Mouse (Mus musculus): Measurements from ENCODE around the gene Zdhhc19. TPM values are rescaled to one million over a fixed set of nuclear protein-coding genes. Genes with fewer than 3 reads are reported as not detected.

The Zdhhc19 gene
- polyA plus RNA-seq, 1 experiment, result not detected

DNA sequence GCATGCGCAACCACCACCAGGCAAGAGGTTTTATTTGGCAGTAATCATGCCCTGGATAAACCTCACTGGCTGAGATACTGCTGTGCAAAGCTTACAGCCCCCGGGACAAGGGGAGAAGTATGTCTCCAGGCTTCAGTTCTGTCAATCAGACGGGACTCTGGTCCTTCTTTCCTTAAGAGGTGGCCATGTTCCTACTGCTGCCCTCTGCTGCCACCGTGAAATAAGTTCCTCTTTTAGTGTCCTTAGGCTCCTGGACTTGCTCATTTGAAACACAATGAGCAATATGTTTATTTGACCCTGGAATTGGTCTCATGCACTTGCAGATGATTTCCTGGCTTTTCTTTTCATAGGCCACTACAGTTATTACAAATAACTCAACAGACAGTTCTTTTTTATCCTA lies 35.5 kb upstream of the Zdhhc19 start:
- 0 out of 2 replicates have a peak, but pooled peaks cover 2% of the 10 kb centered on the region for H3K9me3 ChIP-seq (ENCODE audit: control insufficient read depth, low read length)
- H3K4me3 ChIP-seq (replicated peaks), result no peak overlapping the region
- peaks cover 39% of the 10 kb centered on the region for H3K4me1 ChIP-seq (ENCODE audit: control insufficient read depth)
- TF ChIP-seq GATA1 (IDR thresholded peaks at IDR 0.05; ENCODE audit: low read length) (no peak), TAL1 (IDR thresholded peaks at IDR 0.05; ENCODE audit: low read length) (no peak)
- H3K36me3 ChIP-seq (ENCODE audit: control insufficient read depth), result peaks cover 92% of the 10 kb centered on the region
- H3K27me3 ChIP-seq (ENCODE audit: control insufficient read depth), result no peaks in the 10 kb centered on the region

DNA sequence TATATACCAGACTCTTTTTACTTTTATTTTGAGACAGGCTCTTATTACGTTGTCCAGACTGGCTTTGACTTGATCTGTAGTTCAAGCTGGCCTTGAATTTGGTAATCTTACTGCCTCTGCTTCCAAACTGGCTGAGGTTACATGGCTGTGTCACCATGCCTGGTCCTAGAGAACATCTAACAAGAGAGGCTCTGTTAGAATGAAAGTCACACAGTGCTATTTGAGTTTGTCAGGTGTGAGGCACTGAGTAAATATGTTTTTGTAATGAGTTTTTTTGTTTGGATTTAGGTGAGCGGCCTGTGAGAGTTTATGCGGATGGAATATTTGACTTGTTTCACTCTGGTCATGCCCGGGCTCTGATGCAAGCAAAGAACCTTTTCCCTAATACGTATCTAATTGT lies 34.4 kb upstream of the Zdhhc19 start:
- H3K9me3 ChIP-seq (ENCODE audit: control insufficient read depth, low read length), result no peaks in the 10 kb centered on the region
- H3K4me1 ChIP-seq (ENCODE audit: control insufficient read depth), result peaks cover 27% of the 10 kb centered on the region
- no peak overlapping the region for H3K4me3 ChIP-seq (replicated peaks)
- H3K27me3 ChIP-seq (ENCODE audit: control insufficient read depth), result no peaks in the 10 kb centered on the region
- no peak for TF ChIP-seq TAL1 (IDR thresholded peaks at IDR 0.05; ENCODE audit: low read length)
- TF ChIP-seq GATA1 (IDR thresholded peaks at IDR 0.05; ENCODE audit: low read length), result no peak
- peaks cover 92% of the 10 kb centered on the region for H3K36me3 ChIP-seq (ENCODE audit: control insufficient read depth)

DNA sequence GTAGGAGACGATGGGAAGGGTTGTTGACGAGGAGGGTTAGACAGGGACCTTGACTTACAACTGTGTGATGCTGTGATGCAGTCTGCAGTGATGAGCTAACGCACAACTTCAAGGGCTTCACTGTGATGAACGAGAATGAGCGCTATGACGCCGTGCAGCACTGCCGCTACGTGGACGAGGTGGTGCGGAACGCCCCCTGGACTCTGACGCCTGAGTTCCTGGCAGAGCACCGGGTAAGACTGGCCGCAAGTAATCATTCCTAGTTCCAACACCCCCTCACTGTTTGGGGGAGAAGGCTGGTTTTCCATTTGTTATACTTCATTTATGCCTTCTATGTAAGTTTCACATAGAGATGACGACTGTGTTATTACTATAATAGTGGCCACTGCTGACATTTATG lies 33.1 kb upstream of the Zdhhc19 start:
- H3K9me3 ChIP-seq (ENCODE audit: control insufficient read depth, low read length), result no peaks in the 10 kb centered on the region
- H3K4me3 ChIP-seq (replicated peaks), result no peak overlapping the region
- peaks cover 16% of the 10 kb centered on the region for H3K4me1 ChIP-seq (ENCODE audit: control insufficient read depth)
- TF ChIP-seq TAL1 (IDR thresholded peaks at IDR 0.05; ENCODE audit: low read length), result no peak
- TF ChIP-seq GATA1 (IDR thresholded peaks at IDR 0.05; ENCODE audit: low read length), result no peak
- peaks cover 95% of the 10 kb centered on the region for H3K36me3 ChIP-seq (ENCODE audit: control insufficient read depth)
- H3K27me3 ChIP-seq (ENCODE audit: control insufficient read depth), result no peaks in the 10 kb centered on the region

DNA sequence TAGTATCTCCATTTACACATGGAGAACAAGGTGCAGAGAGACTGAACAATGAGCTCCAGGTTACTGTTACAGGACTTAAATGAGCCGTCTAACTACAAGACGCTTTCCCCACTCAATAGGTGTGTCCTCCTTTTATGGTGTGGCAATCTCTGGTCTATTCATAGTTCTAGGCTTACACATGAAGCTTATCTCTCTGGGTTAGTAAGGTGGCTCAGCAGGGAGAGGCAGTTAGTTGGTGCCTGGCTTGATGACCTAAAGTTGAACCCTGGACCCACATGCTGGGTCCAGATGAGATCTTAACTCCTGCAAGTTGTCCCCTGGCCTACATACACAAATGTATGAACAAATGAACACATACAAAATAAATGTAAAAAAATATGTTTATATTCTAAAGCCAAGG lies 32.6 kb upstream of the Zdhhc19 start:
- H3K9me3 ChIP-seq (ENCODE audit: control insufficient read depth, low read length), result no peaks in the 10 kb centered on the region
- H3K36me3 ChIP-seq (ENCODE audit: control insufficient read depth), result peaks cover 95% of the 10 kb centered on the region
- H3K4me1 ChIP-seq (ENCODE audit: control insufficient read depth), result peaks cover 14% of the 10 kb centered on the region
- no peak overlapping the region for H3K4me3 ChIP-seq (replicated peaks)
- TF ChIP-seq TAL1 (IDR thresholded peaks at IDR 0.05; ENCODE audit: low read length) (no peak), GATA1 (IDR thresholded peaks at IDR 0.05; ENCODE audit: low read length) (no peak)
- no peaks in the 10 kb centered on the region for H3K27me3 ChIP-seq (ENCODE audit: control insufficient read depth)

DNA sequence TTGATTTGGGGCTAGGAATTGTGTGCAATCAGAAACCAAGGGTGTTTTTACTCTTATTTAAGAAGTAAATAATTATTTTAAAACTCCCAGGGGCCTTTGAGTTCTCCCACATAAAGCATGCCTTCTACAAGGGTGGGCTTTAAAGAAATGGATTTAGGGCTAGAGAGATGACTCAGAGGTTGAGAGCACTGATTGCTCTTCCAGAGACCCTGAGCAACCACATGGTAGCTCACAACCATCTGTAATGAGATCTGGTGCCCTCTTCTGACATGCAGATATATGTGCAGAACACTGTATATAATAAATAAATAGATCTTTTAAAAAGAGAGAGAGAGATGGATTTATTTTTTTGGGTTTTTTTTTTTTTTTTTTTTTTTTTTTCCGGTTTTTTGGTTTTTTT lies 31.2 kb upstream of the Zdhhc19 start:
- Histone ChIP-seq H3K36me3 (ENCODE audit: control insufficient read depth) (peaks cover 96% of the 10 kb centered on the region), H3K27me3 (ENCODE audit: control insufficient read depth) (no peaks in the 10 kb centered on the region), H3K4me3 (replicated peaks) (no peak overlapping the region), H3K4me1 (ENCODE audit: control insufficient read depth) (peaks cover 14% of the 10 kb centered on the region), H3K9me3 (ENCODE audit: control insufficient read depth, low read length) (no peaks in the 10 kb centered on the region)
- no peak for TF ChIP-seq GATA1 (IDR thresholded peaks at IDR 0.05; ENCODE audit: low read length)
- TF ChIP-seq TAL1 (IDR thresholded peaks at IDR 0.05; ENCODE audit: low read length), result no peak

DNA sequence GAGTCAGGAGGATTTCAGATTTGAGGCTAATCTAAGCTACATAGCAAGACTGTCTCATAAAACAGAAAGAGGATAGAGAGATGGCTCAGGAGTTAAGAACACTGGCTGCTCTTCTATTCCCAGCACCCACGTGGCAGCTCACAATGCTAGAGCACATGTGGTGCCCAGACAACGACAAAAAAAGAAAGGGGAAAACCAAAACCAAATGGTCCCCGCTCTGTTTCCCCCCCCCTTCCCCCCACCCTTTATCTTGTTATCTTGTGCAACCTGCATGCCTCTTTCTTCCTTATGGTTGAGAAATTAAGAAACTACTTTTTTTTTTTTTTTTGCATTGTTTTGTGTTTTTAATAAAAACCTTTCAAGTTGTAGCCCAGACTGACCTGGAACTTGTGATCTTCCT lies 27.6 kb upstream of the Zdhhc19 start:
- Histone ChIP-seq H3K4me3 (replicated peaks) (no peak overlapping the region), H3K27me3 (ENCODE audit: control insufficient read depth) (no peaks in the 10 kb centered on the region), H3K9me3 (ENCODE audit: control insufficient read depth, low read length) (no peaks in the 10 kb centered on the region), H3K36me3 (ENCODE audit: control insufficient read depth) (peaks cover 98% of the 10 kb centered on the region), H3K4me1 (ENCODE audit: control insufficient read depth) (peaks cover 5% of the 10 kb centered on the region)
- TF ChIP-seq GATA1 (IDR thresholded peaks at IDR 0.05; ENCODE audit: low read length) (no peak), TAL1 (IDR thresholded peaks at IDR 0.05; ENCODE audit: low read length) (no peak)

DNA sequence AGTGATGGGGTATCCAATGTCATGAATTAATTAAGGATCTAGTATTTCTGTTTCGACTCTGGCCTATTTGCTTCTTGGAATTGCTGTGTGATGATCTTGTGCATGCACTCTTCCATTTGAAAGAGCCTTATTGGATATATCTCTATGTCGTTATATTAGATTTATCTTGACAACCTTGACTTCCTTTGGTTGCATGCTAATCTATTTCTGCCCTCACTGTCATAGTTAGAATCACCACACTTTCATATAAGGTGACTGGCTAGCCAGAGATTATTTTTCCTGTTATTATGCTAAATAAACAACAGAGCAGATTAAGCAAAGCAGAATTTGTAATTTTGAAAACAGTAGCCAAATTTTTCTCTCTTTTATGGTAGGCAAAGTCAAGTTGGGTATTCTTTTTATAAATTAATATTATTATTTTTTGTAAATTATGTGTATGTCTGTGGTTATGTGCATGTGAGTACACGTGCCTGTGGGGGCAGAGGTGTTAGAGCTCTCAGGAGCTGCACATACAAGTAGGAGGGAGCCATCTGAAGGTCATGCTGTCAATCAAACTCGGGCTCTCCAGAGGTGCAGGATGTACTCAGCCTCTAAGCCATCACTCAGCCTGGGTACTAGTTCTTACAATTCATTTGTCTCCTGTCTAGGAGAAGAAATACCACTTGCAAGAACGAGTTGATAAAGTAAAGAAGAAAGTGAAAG lies 26.5 kb upstream of the Zdhhc19 start:
- Histone ChIP-seq H3K27me3 (ENCODE audit: control insufficient read depth) (no peaks in the 10 kb centered on the region), H3K9me3 (ENCODE audit: control insufficient read depth, low read length) (no peaks in the 10 kb centered on the region), H3K36me3 (ENCODE audit: control insufficient read depth) (peaks cover 95% of the 10 kb centered on the region), H3K4me1 (ENCODE audit: control insufficient read depth) (peaks cover 2% of the 10 kb centered on the region; the same call in 1 of the 2 replicates), H3K4me3 (replicated peaks) (no peak overlapping the region)
- no peak for TF ChIP-seq GATA1 (IDR thresholded peaks at IDR 0.05; ENCODE audit: low read length)
- TF ChIP-seq TAL1 (IDR thresholded peaks at IDR 0.05; ENCODE audit: low read length), result no peak

DNA sequence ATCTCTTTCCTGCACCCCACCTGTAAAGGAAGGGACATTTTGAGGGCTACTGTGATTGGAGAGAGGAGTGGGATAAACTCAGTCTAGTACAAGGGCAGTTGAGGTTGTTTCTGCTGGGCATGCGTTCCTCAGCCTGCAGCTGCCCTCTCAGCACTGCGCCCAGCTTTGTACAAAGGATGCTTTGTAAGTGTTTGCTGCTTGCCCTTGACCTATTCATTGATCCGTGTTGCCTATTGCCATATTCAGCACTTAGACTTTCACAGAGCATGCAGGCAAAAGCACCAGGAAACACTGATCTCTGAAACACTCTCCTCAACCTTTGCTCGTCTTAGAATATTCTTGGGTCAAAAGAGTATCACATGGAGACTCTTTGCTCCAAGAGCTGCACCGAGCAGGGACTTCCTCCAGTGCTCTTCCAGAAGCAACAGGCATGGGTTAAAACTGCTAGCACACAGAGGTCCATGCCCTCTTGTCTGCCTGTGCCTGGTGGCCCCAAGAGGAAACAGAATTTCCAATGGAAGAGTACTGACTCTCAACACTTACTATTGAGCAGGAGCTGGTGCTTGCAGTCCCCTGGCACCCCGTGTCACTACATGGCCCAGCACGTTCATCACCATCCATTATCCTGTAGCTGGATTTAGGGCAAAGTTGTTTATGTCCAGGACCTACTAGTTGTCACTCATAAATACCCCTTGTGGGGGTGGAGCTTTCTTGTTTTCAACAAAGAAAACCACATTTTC lies 23.6 kb upstream of the Zdhhc19 start:
- Histone ChIP-seq H3K27me3 (ENCODE audit: control insufficient read depth) (no peaks in the 10 kb centered on the region), H3K36me3 (ENCODE audit: control insufficient read depth) (peaks cover 81% of the 10 kb centered on the region), H3K4me3 (replicated peaks) (no peak overlapping the region), H3K9me3 (ENCODE audit: control insufficient read depth, low read length) (no peaks in the 10 kb centered on the region), H3K4me1 (ENCODE audit: control insufficient read depth) (0 out of 2 replicates have a peak, but pooled peaks cover 2% of the 10 kb centered on the region)
- TF ChIP-seq TAL1 (IDR thresholded peaks at IDR 0.05; ENCODE audit: low read length) (no peak), GATA1 (IDR thresholded peaks at IDR 0.05; ENCODE audit: low read length) (no peak)

DNA sequence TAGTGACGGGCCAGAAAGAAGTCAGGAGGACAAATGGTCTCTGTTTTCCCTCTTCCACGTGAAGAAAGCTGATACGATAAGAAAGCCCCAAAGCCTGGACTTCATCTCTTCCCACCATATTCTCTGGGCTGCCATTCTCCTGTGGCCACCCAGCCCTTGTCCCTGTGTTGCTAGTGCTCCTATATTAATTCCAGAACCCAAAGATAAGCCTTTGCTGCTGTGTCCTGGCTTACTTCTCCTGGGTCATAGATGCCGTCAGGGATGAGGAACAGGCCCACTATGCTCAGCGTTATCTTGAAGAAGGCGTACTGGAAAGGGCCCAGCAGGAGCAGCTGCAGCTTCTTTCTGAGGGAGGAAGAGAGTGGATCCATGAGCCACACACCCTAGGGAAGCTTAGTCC lies 18.8 kb upstream of the Zdhhc19 start:
- H3K36me3 ChIP-seq (ENCODE audit: control insufficient read depth), result peaks cover 32% of the 10 kb centered on the region
- H3K4me1 ChIP-seq (ENCODE audit: control insufficient read depth), result no peaks in the 10 kb centered on the region
- no peak for TF ChIP-seq TAL1 (IDR thresholded peaks at IDR 0.05; ENCODE audit: low read length)
- no peak for TF ChIP-seq GATA1 (IDR thresholded peaks at IDR 0.05; ENCODE audit: low read length)
- H3K9me3 ChIP-seq (ENCODE audit: control insufficient read depth, low read length), result no peaks in the 10 kb centered on the region
- no peaks in the 10 kb centered on the region for H3K27me3 ChIP-seq (ENCODE audit: control insufficient read depth)
- no peak overlapping the region for H3K4me3 ChIP-seq (replicated peaks)

All from erythroblast, embryonic 14.5 days (primary cell).